Mouse (Mus musculus) heart, embryonic 13.5 days (tissue): ENCODE measurements around the gene Klhl3. TPM values are rescaled to one million over a fixed set of nuclear protein-coding genes. Genes with fewer than 3 reads are reported as not detected.

Experiments used
- ATAC-seq: fragments of 200-750 bp; cut with Nextera tagmentation; 2 replicates; pipeline ENCODE4 v1.8.0; 2017; ENCODE audit warnings: moderate TSS enrichment; ENCODE audit not compliant: insufficient number of reproducible peaks, low FRiP score, low TSS enrichment; ENCODE audit errors: extremely low read depth
- H3K27ac ChIP-seq: fragments of 300-500 bp; sonication (generic); replicated peaks from 2 replicates; pipeline ENCODE4 v1.5.1; 2015; ENCODE audit warnings: moderate library complexity, mild to moderate bottlenecking, inconsistent platforms
- H3K27me3 ChIP-seq: fragments of 300-500 bp; sonication (generic); replicated peaks from 2 replicates; pipeline ENCODE4 v1.6.1; 2015; ENCODE audit warnings: mild to moderate bottlenecking, inconsistent platforms
- H3K36me3 ChIP-seq: fragments of 300-500 bp; sonication (generic); 2 replicates; pipeline ENCODE4 v1.6.1; 2015; ENCODE audit warnings: mild to moderate bottlenecking, inconsistent platforms
- H3K4me1 ChIP-seq: fragments of 300-500 bp; sonication (generic); 2 replicates; pipeline ENCODE4 v1.6.1; 2015; ENCODE audit warnings: inconsistent platforms
- H3K4me2 ChIP-seq: fragments of 300-500 bp; sonication (generic); 2 replicates; pipeline ENCODE4 v1.6.1; 2015; ENCODE audit warnings: inconsistent platforms, mild to moderate bottlenecking, moderate library complexity
- H3K4me3 ChIP-seq: fragments of 300-500 bp; sonication (generic); 2 replicates; pipeline ENCODE4 v1.5.1; 2015; ENCODE audit warnings: moderate library complexity, mild to moderate bottlenecking, inconsistent platforms
- H3K9ac ChIP-seq: fragments of 300-500 bp; sonication (generic); 2 replicates; pipeline ENCODE4 v1.6.1; 2015; ENCODE audit warnings: inconsistent platforms, mild to moderate bottlenecking, moderate library complexity
- H3K9me3 ChIP-seq: fragments of 300-500 bp; sonication (generic); 2 replicates; pipeline ENCODE4 v1.6.1; 2016; ENCODE audit warnings: inconsistent platforms
- WGBS: fragments of 180-500 bp; shearing (Covaris S2); methylation state at CpG from one replicate; pipeline ENCODE4 v1.1.7; 2015; ENCODE audit warnings: mixed read lengths; 5-methylcytosine and 5-hydroxymethylcytosine counted together
- polyA plus RNA-seq: library from polyadenylated mRNA; unstranded; fragments of >200 nt; fragmentation: Nextera tagmentation; extraction: Ambion mirVana; gene quantifications from 2 replicates; pipeline ENCODE4 v1.2.1, GENCODE M21; 2015

Klhl3 gene
- 4.6 and 5.5 TPM in 2 replicates for polyA plus RNA-seq

DNA sequence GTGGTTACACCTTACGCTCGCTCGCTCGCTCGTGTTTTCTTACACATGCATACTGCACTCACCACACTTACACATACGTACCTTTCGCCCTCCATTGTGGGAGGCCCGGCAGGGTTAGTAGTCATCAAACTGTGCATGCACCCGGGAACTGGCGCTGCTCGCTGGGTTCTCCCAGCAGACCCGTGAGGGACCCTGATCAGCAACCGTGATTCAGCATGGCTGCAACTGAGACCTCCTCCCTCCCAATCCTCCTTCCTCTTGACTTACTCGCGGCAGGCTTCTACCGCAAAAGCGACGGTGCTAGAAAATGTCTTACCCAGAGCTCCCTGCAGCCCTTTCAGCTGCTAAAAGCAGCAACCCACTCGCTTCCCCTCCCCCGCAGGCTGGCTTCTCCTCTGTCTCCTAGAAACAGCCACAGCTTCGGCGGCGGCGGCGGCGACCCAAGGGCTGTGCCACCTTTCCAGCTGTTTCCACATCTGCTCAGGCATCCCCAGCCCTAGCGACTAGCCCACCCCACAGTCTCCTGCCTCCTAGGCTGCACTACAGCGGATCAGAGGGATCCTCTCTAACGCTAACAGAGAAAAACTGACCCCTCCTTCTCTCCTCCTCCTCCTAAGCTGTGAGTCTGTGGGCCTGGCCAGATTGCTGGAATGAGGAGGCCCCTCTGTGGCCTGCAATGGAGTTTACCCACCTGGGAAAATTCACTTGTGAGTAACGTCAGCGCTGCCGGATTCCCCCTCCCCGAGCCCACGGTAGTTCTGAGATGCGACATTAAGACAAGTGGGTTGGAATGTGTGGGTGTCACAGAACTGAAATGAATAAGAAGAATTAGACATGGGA lies at the start of gene Klhl3:
Gene Klhl3 (minus strand): TSS at position 532 of the 840 bp plus-strand sequence.
- H3K9ac ChIP-seq, result peak within 1 kb of the TSS; percentile 86
- 0 out of 2 replicates have a peak, but pooled peaks cover 4% of the 10 kb centered on the region for H3K27me3 ChIP-seq
- peak within 1 kb of the TSS; percentile 81 for H3K27ac ChIP-seq
- H3K4me2 ChIP-seq, result peak within 1 kb of the TSS; percentile 91
- H3K4me1 ChIP-seq, result peaks cover 41% of the 10 kb centered on the region
- peak; percentile 27; the same call in 1 of the 2 replicates for ATAC-seq
- no peaks in the 10 kb centered on the region for H3K36me3 ChIP-seq
- H3K9me3 ChIP-seq, result no peaks in the 10 kb centered on the region
- H3K4me3 ChIP-seq, result peak within 1 kb of the TSS; percentile 74
- WGBS, result under 1% methylated on average over 35 of the region's 35 CpGs

GRCm38 (mm10) chr13:58160761-58161160 lies 47.4 kb upstream of the Klhl3 start:
- H3K4me2 ChIP-seq, result no peak overlapping the region
- peaks cover 48% of the 10 kb centered on the region for H3K36me3 ChIP-seq
- 93% methylated on average over 15 of the region's 15 CpGs for WGBS
- H3K27ac ChIP-seq, result no peak overlapping the region
- H3K9me3 ChIP-seq, result no peaks in the 10 kb centered on the region
- peaks cover 12% of the 10 kb centered on the region for H3K4me1 ChIP-seq
- no peak for ATAC-seq
- H3K4me3 ChIP-seq, result no peak overlapping the region
- H3K27me3 ChIP-seq, result no peaks in the 10 kb centered on the region
- no peak overlapping the region for H3K9ac ChIP-seq

- H3K4me3 ChIP-seq, result peak overlapping the region; percentile 96
- peak overlapping the region; percentile 90 for H3K9ac ChIP-seq
- H3K9me3 ChIP-seq, result no peaks in the 10 kb centered on the region
- no peaks in the 10 kb centered on the region for H3K27me3 ChIP-seq
- H3K4me2 ChIP-seq, result peak overlapping the region; percentile 98
- WGBS, result 6% methylated on average over 16 of the region's 16 CpGs
- ATAC-seq, result no peak
- peak overlapping the region; percentile 61 for H3K27ac ChIP-seq
- H3K4me1 ChIP-seq, result peaks cover 12% of the 10 kb centered on the region
- peaks cover 34% of the 10 kb centered on the region for H3K36me3 ChIP-seq
Measured at GRCm38 (mm10) chr13:58158099-58158912, 44.9 kb upstream of the Klhl3 start.

DNA sequence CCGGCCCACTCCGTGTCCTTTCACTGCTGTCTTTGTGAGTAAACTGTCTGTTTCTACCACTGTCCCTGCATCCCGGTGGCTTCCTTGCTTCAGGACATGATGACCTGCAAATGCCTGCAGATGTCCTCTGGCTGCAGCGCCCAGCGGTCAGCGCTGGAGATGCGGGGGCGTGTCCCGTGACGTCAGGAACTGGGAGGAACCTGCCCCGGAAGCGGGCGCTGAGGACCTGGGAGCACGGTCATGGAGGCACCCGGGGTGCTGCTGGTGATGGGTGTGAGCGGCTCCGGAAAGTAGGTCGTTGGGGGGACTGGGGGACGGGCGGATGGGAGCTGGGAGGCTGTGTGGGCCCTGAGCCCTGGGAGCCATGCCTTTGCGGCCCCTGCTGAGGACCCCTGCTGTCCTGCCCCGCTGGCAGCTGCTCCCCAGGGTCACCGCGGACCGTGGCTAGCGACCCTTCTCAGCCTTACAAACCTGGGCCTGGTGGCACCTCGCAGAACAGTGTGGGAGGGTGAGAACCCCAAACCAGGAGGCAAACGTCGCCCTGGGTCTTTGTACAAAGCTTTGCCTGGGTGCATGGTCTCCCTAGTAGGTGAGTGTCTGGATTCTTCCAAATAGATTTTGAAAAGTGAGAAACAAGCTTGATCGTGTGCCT lies 44.2 kb upstream of the Klhl3 start, which contains the start of gene Idnk:
Gene Idnk (plus strand): TSS at position 203 of the 652 bp plus-strand sequence.
- Histone ChIP-seq H3K9ac (peak within 1 kb of the TSS; percentile 90), H3K9me3 (no peaks in the 10 kb centered on the region), H3K27ac (peak within 1 kb of the TSS; percentile 61), H3K4me3 (peak within 1 kb of the TSS; percentile 96), H3K4me2 (peak within 1 kb of the TSS; percentile 98), H3K36me3 (peaks cover 27% of the 10 kb centered on the region), H3K27me3 (no peaks in the 10 kb centered on the region), H3K4me1 (peaks cover 12% of the 10 kb centered on the region)
- peak; percentile 89 for ATAC-seq
- WGBS, result under 1% methylated on average over 29 of the region's 30 CpGs

DNA sequence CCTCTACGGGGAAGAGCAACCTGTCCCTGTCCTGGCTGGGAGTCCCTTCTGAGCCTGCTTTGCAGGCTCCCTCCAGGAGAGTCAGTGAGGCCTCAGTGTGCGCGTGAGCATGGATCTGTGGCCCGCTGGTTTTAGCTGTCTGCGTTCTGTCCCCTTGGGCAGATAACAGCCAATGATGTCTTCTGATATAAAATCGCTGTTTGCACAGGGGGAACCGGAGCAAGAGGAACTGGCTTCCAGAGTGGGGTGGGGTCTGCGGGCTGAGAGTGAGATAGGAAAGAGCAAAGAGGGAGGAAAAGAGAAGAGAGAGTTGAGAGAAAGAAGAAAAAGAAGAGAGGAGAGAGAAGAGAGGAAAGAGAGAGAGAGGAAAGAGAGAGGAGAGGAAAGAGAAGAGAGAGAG lies 43.6 kb upstream of the Klhl3 start:
- H3K36me3 ChIP-seq, result peaks cover 24% of the 10 kb centered on the region
- peak overlapping the region; percentile 96 for H3K4me3 ChIP-seq
- H3K27me3 ChIP-seq, result no peaks in the 10 kb centered on the region
- H3K9ac ChIP-seq, result peak overlapping the region; percentile 90
- no peak for ATAC-seq
- 16% methylated on average over 8 of the region's 8 CpGs for WGBS
- no peaks in the 10 kb centered on the region for H3K9me3 ChIP-seq
- peak overlapping the region; percentile 98 for H3K4me2 ChIP-seq
- H3K4me1 ChIP-seq, result peaks cover 12% of the 10 kb centered on the region
- H3K27ac ChIP-seq, result 0 out of 2 replicates have a peak overlapping the region, but pooled peaks have one; percentile 20

GRCm38 (mm10) chr13:58156031-58156430 lies 42.6 kb upstream of the Klhl3 start:
- peaks cover 14% of the 10 kb centered on the region for H3K36me3 ChIP-seq
- no peaks in the 10 kb centered on the region for H3K9me3 ChIP-seq
- 81% methylated on average over 2 of the region's 2 CpGs for WGBS
- H3K4me2 ChIP-seq, result no peak overlapping the region
- H3K4me3 ChIP-seq, result no peak overlapping the region
- H3K4me1 ChIP-seq, result peaks cover 12% of the 10 kb centered on the region
- H3K27me3 ChIP-seq, result no peaks in the 10 kb centered on the region
- no peak for ATAC-seq
- no peak overlapping the region for H3K9ac ChIP-seq
- no peak overlapping the region for H3K27ac ChIP-seq

- no peaks in the 10 kb centered on the region for H3K36me3 ChIP-seq
- H3K4me1 ChIP-seq, result peaks cover 13% of the 10 kb centered on the region
- H3K4me2 ChIP-seq, result no peak overlapping the region
- H3K27me3 ChIP-seq, result no peaks in the 10 kb centered on the region
- H3K9ac ChIP-seq, result no peak overlapping the region
- no peak overlapping the region for H3K27ac ChIP-seq
- H3K4me3 ChIP-seq, result no peak overlapping the region
- H3K9me3 ChIP-seq, result peaks cover 4% of the 10 kb centered on the region; the same call in 1 of the 2 replicates
- WGBS, result 70% methylated on average over 11 of the region's 11 CpGs
- no peak for ATAC-seq
Measured at GRCm38 (mm10) chr13:58150442-58150841, 37.0 kb upstream of the Klhl3 start.

DNA sequence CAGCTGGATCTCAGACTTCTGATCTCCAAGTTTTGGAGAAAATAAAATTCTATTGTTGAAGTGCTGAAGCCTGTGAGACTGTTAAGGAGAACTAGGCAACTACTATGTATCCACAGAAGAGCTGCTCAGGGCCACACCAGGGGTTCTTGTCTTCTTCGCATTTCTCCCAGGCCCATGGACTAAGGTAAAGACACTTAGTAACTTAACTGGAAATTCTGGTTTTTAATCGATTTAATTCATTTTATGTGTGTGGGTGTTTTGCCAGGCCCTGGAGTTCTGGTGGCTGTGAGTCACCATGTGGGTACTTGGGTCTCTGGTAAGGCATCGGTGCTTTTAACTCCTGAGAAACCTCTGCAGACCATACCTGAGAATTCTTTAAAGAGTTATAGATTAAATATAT lies 36.2 kb upstream of the Klhl3 start:
- no peak for ATAC-seq
- Histone ChIP-seq H3K27ac (no peak overlapping the region), H3K9ac (no peak overlapping the region), H3K4me2 (no peak overlapping the region), H3K4me1 (peaks cover 13% of the 10 kb centered on the region), H3K27me3 (no peaks in the 10 kb centered on the region), H3K36me3 (no peaks in the 10 kb centered on the region), H3K4me3 (no peak overlapping the region), H3K9me3 (peaks cover 4% of the 10 kb centered on the region; the same call in 1 of the 2 replicates)
- 81% methylated on average over 3 of the region's 3 CpGs for WGBS

- H3K36me3 ChIP-seq, result no peaks in the 10 kb centered on the region
- peak overlapping the region; percentile 82 for H3K4me2 ChIP-seq
- H3K9ac ChIP-seq, result peak overlapping the region; percentile 74; the same call in 1 of the 2 replicates
- WGBS, result 34% methylated on average over 5 of the region's 5 CpGs
- no peak overlapping the region for H3K27ac ChIP-seq
- H3K4me1 ChIP-seq, result peaks cover 13% of the 10 kb centered on the region
- peaks cover 4% of the 10 kb centered on the region; the same call in 1 of the 2 replicates for H3K9me3 ChIP-seq
- H3K4me3 ChIP-seq, result peak overlapping the region; percentile 54
- no peaks in the 10 kb centered on the region for H3K27me3 ChIP-seq
- no peak for ATAC-seq
Measured at GRCm38 (mm10) chr13:58149033-58149558, 35.7 kb upstream of the Klhl3 start.

DNA sequence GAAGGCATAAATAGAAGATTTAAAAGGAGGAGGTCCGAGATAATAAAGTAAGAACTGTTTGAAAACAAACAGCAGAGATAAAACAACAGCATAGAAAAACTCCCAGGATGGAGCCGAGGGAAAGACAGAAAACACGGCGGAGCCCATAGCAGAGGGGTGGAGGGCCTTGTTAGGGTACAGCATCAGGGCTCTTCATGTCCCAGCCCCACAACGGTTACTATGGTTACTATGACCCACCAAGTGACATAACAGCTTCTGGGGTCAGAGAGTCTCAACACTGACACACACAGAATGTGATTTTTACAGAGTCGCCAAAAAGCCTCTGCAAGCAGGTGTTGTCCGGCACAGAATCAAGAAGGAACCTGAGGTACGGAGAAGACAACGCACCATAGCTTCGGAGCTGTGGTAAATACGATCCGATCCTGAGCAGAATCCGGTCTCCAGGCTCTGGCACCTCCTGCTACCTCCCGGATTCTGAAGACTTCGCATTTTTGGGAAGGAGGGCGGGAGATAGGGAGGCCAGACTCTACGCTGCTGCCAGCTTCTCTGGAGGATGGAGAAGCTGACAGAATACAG lies 35.0 kb upstream of the Klhl3 start:
- H3K27me3 ChIP-seq, result no peaks in the 10 kb centered on the region
- no peak; the same call in 1 of the 2 replicates for ATAC-seq
- peaks cover 4% of the 10 kb centered on the region; the same call in 1 of the 2 replicates for H3K9me3 ChIP-seq
- peak overlapping the region; percentile 54 for H3K4me3 ChIP-seq
- peak overlapping the region; percentile 74 for H3K9ac ChIP-seq
- no peak overlapping the region for H3K27ac ChIP-seq
- H3K4me1 ChIP-seq, result peaks cover 13% of the 10 kb centered on the region
- H3K36me3 ChIP-seq, result no peaks in the 10 kb centered on the region
- peak overlapping the region; percentile 82 for H3K4me2 ChIP-seq
- 1% methylated on average over 17 of the region's 17 CpGs for WGBS
